Mouse (Mus musculus): Measurements from ENCODE around the gene Lefty2. TPM values are rescaled to one million over a fixed set of nuclear protein-coding genes. Genes with fewer than 3 reads are reported as not detected.

The Lefty2 gene
- total and polyA plus RNA-seq, 3 experiments = not detected

GRCm38 (mm10) chr1:180903666-180904038, 10.7 kb downstream of the Lefty2 start:
- Histone ChIP-seq H3K9me3 (replicated peaks; ENCODE audit: insufficient read depth, low read length) (no peaks in the 10 kb centered on the region), H3K4me1 (ENCODE audit: control insufficient read depth in 1 of 2, insufficient read depth in 2 of 2, low read length in 2 of 2) (peaks cover 2 to 32% of the 10 kb centered on the region in 2 experiments), H3K36me3 (ENCODE audit: control insufficient read depth in 1 of 2, insufficient read depth in 2 of 2, low read length in 2 of 2) (peaks cover 0 to 30% of the 10 kb centered on the region in 2 experiments; a peak in 2 of 4 replicates), H3K9ac (ENCODE audit: control insufficient read depth, low read depth, low read length, poor library complexity, severe bottlenecking) (peak overlapping the region; percentile 77), H3K79me2 (ENCODE audit: control insufficient read depth, insufficient read depth, low read length, poor library complexity) (peaks cover 23% of the 10 kb centered on the region), H3K27me3 (ENCODE audit: control insufficient read depth in 1 of 2, insufficient read depth in 2 of 2, low read length in 2 of 2) (no peaks in the 10 kb centered on the region), H3K27ac (ENCODE audit: control insufficient read depth, low read depth, low read length) (peak overlapping the region; percentile 95), H3K4me3 (ENCODE audit: control insufficient read depth in 1 of 2, insufficient read depth in 1 of 2, low read depth in 2 of 2, low read length in 2 of 2) (peak overlapping the region; percentile 67 to 74)
- no peak for DNase-seq (ENCODE audit: low read depth, low spot score)
- TF ChIP-seq ELF1 (IDR thresholded peaks at IDR 0.05; ENCODE audit: low read depth, low read length) (0 out of 2 replicates have a peak, but pooled peaks have one; percentile 41), ZNF384 (IDR thresholded peaks at IDR 0.05; ENCODE audit: low read depth, low read length) (no peak), CHD1 (IDR thresholded peaks at IDR 0.05; ENCODE audit: low read depth, low read length) (no peak)

GRCm38 (mm10) chr1:180904039-180904814, 11.3 kb downstream of the Lefty2 start, which contains the start of gene Pycr2:
TSS of gene Pycr2 (plus strand) at chr1:180904293.
- Histone ChIP-seq H3K4me1 (ENCODE audit: control insufficient read depth in 1 of 2, insufficient read depth in 2 of 2, low read length in 2 of 2) (peaks cover 2 to 32% of the 10 kb centered on the region in 2 experiments), H3K9ac (ENCODE audit: control insufficient read depth, low read depth, low read length, poor library complexity, severe bottlenecking) (peak within 1 kb of the TSS; percentile 93), H3K4me3 (ENCODE audit: control insufficient read depth in 1 of 2, insufficient read depth in 1 of 2, low read depth in 2 of 2, low read length in 2 of 2) (peak within 1 kb of the TSS; percentile 74 to 98), H3K79me2 (ENCODE audit: control insufficient read depth, insufficient read depth, low read length, poor library complexity) (peaks cover 23% of the 10 kb centered on the region), H3K9me3 (replicated peaks; ENCODE audit: insufficient read depth, low read length) (no peaks in the 10 kb centered on the region), H3K27ac (ENCODE audit: control insufficient read depth, low read depth, low read length) (peak within 1 kb of the TSS; percentile 95), H3K27me3 (ENCODE audit: control insufficient read depth in 1 of 2, insufficient read depth in 2 of 2, low read length in 2 of 2) (no peaks in the 10 kb centered on the region), H3K36me3 (ENCODE audit: control insufficient read depth in 1 of 2, insufficient read depth in 2 of 2, low read length in 2 of 2) (peaks cover 0 to 30% of the 10 kb centered on the region in 2 experiments; a peak in 2 of 4 replicates)
- peak; percentile 98 for DNase-seq (ENCODE audit: low read depth, low spot score)
- TF ChIP-seq ETS1 (IDR thresholded peaks at IDR 0.05; ENCODE audit: low read depth, low read length) (peak; percentile 27; the same call in 1 of the 2 replicates), MAX (IDR thresholded peaks at IDR 0.05; ENCODE audit: low read length) (peak; percentile 94), MAFK (IDR thresholded peaks at IDR 0.05; ENCODE audit: borderline replicate concordance, low read depth, low read length) (no peak), ZC3H11A (IDR thresholded peaks at IDR 0.05; ENCODE audit: low read depth, low read length) (no peak), SMC3 (IDR thresholded peaks at IDR 0.05; ENCODE audit: low read depth, low read length) (no peak), POLR2AphosphoS2 (IDR thresholded peaks at IDR 0.05; ENCODE audit: low read length) (no peak), ZKSCAN1 (IDR thresholded peaks at IDR 0.05; ENCODE audit: low read depth, low read length) (no peak), USF2 (IDR thresholded peaks at IDR 0.05; ENCODE audit: borderline replicate concordance in 1 of 2, insufficient read depth in 1 of 2, low read depth in 1 of 2, low read length in 2 of 2) (peak; percentile 84 to 95), KAT2A (conservative IDR thresholded peaks at IDR 0.05; ENCODE audit: low read depth, low read length) (no peak), MYB (IDR thresholded peaks at IDR 0.05; ENCODE audit: low read depth, low read length) (no peak), TBP (IDR thresholded peaks at IDR 0.05; ENCODE audit: low read depth, low read length) (peak; percentile 86; the same call in 1 of the 2 replicates), ZNF384 (IDR thresholded peaks at IDR 0.05; ENCODE audit: low read depth, low read length) (no peak), GABPA (IDR thresholded peaks at IDR 0.05; ENCODE audit: low read depth, low read length) (no peak), BHLHE40 (IDR thresholded peaks at IDR 0.05; ENCODE audit: borderline replicate concordance, low read depth, low read length) (no peak), MAZ (IDR thresholded peaks at IDR 0.05; ENCODE audit: low read depth, low read length) (no peak; the same call in 1 of the 2 replicates), CHD1 (IDR thresholded peaks at IDR 0.05; ENCODE audit: low read depth, low read length) (no peak), TAL1 (IDR thresholded peaks at IDR 0.05; ENCODE audit: low read length) (no peak), HCFC1 (IDR thresholded peaks at IDR 0.05; ENCODE audit: low read depth, low read length) (peak; percentile 55; the same call in 1 of the 2 replicates), EP300 (IDR thresholded peaks at IDR 0.05; ENCODE audit: low read depth in 1 of 2, low read length in 2 of 2) (0 out of 4 replicates have a peak, but pooled peaks of 1 of the 2 experiments have one; percentile 44), CTCF (IDR thresholded peaks at IDR 0.05 in 2 of 3, conservative IDR thresholded peaks at IDR 0.05 in 1 of 3; ENCODE audit: control insufficient read depth in 1 of 3, insufficient read depth in 1 of 3, low read depth in 2 of 3, low read length in 3 of 3, poor library complexity in 1 of 3, severe bottlenecking in 1 of 3) (no peak), MEF2A (IDR thresholded peaks at IDR 0.05; ENCODE audit: extremely low read depth, insufficient replicate concordance, low read depth, low read length, poor library complexity, severe bottlenecking) (no peak), ELF1 (IDR thresholded peaks at IDR 0.05; ENCODE audit: low read depth, low read length) (no peak), MXI1 (IDR thresholded peaks at IDR 0.05; ENCODE audit: low read depth, low read length) (peak; percentile 73; the same call in 1 of the 2 replicates), TCF12 (IDR thresholded peaks at IDR 0.05; ENCODE audit: low read depth, low read length) (no peak), POLR2A (IDR thresholded peaks at IDR 0.05; ENCODE audit: control insufficient read depth in 1 of 2, insufficient read depth in 1 of 2, low read depth in 1 of 2, low read length in 2 of 2, poor library complexity in 1 of 2) (peak; percentile 71 to 84), RAD21 (IDR thresholded peaks at IDR 0.05; ENCODE audit: low read depth, low read length) (no peak), POLR2AphosphoS5 (IDR thresholded peaks at IDR 0.05; ENCODE audit: borderline replicate concordance, low read depth, low read length) (no peak), SIN3A (IDR thresholded peaks at IDR 0.05; ENCODE audit: low read length) (peak; percentile 25), E2F4 (IDR thresholded peaks at IDR 0.05; ENCODE audit: borderline replicate concordance, low read depth, low read length) (no peak)

Data from MEL (cell line).